8 mouse cellular contexts compared by ENCODE assay signal in the genomic region with DNA sequence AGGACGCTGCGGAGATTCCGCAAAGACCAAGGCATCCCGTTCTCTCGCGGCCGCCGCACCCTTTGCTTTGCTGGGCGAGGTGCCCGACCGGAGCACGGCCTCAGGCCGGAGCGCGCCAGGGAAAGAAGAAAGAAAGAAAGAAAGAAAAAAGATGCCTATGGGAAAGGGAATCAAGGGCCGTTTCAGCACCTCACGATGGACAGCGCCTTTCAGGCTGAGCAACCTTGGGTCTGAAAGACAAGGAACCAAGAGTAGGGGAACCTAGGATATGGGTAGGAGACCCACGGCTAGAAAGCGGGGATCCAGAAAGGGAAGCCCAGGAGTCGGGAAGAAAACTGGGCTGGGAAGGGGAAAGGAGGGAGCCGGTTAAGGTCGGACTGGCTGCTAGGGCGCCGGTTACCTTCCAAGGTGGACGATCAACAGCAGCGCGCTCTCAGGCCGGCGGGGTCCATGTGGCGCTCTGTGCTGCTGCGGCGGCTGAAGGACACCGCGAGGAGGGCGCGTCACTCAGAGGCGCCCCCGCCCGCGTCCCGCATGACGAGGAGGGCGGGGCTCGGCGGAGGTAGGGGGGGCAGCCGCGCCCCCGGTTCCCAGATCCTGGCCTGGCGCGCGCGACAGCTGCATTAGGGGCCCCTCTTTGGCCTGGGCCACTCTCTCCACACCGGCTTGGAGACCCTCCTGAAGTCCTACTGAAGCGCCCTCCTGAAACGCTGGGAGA. TPM values are rescaled to one million over a fixed set of nuclear protein-coding genes. Genes with fewer than 3 reads are reported as not detected.
A peak's percentile ranks its signal among the peaks of the same experiment; 100 is the strongest.
DNase-seq lines count a peak whose midpoint lies in the region; ATAC-seq lines count a peak whose summit lies in the region.

A gene (minus strand): TSS at position 536 of the 718 bp plus-strand sequence.

- WGBS in kidney, embryonic 14.5 days, result under 1% methylated on average over 50 of the region's 56 CpGs
- WGBS in limb, embryonic 15.5 days, result 1% methylated on average over 56 of the region's 56 CpGs
- WGBS in neural tube, embryonic 12.5 days, result under 1% methylated on average over 56 of the region's 56 CpGs

- peaks cover 27% of the 10 kb centered on the region for H3K27me3 ChIP-seq in kidney, embryonic 14.5 days (ENCODE audit: control insufficient read depth, insufficient read depth, low read length)
- H3K27me3 ChIP-seq in limb, embryonic 15.5 days, result peaks cover 45% of the 10 kb centered on the region
- peaks cover 35% of the 10 kb centered on the region for H3K27me3 ChIP-seq in neural tube, embryonic 12.5 days (replicated peaks)

- H3K4me2 ChIP-seq in kidney, embryonic 14.5 days (replicated peaks; ENCODE audit: low read depth, low read length), result peak within 1 kb of the TSS; percentile 67
- H3K4me2 ChIP-seq in limb, embryonic 15.5 days, result peak within 1 kb of the TSS; percentile 57
- peak within 1 kb of the TSS; percentile 73 for H3K4me2 ChIP-seq in neural tube, embryonic 12.5 days (replicated peaks)

- peak within 1 kb of the TSS; percentile 4; the same call in 1 of the 2 replicates for H3K9ac ChIP-seq in kidney, embryonic 14.5 days (ENCODE audit: low read depth, low read length)
- no peak within 1 kb of the TSS for H3K9ac ChIP-seq in limb, embryonic 15.5 days
- peak within 1 kb of the TSS; percentile 57 for H3K9ac ChIP-seq in neural tube, embryonic 12.5 days

- no peaks in the 10 kb centered on the region for H3K9me3 ChIP-seq in kidney, embryonic 14.5 days (ENCODE audit: control insufficient read depth, low read length)
- H3K9me3 ChIP-seq in limb, embryonic 15.5 days, result no peaks in the 10 kb centered on the region
- no peaks in the 10 kb centered on the region for H3K9me3 ChIP-seq in neural tube, embryonic 12.5 days

- DNase-seq in 3T3-L1 (ENCODE audit: low read depth, low spot score), result peak; percentile 60
- peak; percentile 31 for DNase-seq in WW6 (ENCODE audit: low read depth, low spot score)
- peak; percentile 11 for DNase-seq in heart, adult 8-10 months (ENCODE audit: low spot score)
- peak; percentile 63 for DNase-seq in thymus, postnatal 4 days

- ATAC-seq in common myeloid progenitor, adult 5-6 weeks (replicated peaks; ENCODE audit: low read depth, poor library complexity, severe bottlenecking), result peak; percentile 86
- peak; percentile 83 for ATAC-seq in kidney, embryonic 14.5 days (ENCODE audit: low FRiP score, low TSS enrichment)
- no peak for ATAC-seq in limb, embryonic 15.5 days (ENCODE audit: insufficient number of reproducible peaks, low FRiP score, low TSS enrichment, low read depth)
- ATAC-seq in neural tube, embryonic 12.5 days (ENCODE audit: low FRiP score, low read depth), result peak; percentile 90

- H3K27ac ChIP-seq in kidney, embryonic 14.5 days (ENCODE audit: low read depth, low read length), result no peak within 1 kb of the TSS
- no peak within 1 kb of the TSS for H3K27ac ChIP-seq in limb, embryonic 15.5 days
- H3K27ac ChIP-seq in neural tube, embryonic 12.5 days, result no peak within 1 kb of the TSS

- no peaks in the 10 kb centered on the region for H3K36me3 ChIP-seq in kidney, embryonic 14.5 days (ENCODE audit: control insufficient read depth, insufficient read depth, low read length)
- no peaks in the 10 kb centered on the region for H3K36me3 ChIP-seq in limb, embryonic 15.5 days
- H3K36me3 ChIP-seq in neural tube, embryonic 12.5 days, result no peaks in the 10 kb centered on the region

- H3K4me1 ChIP-seq in kidney, embryonic 14.5 days (ENCODE audit: control insufficient read depth, insufficient read depth, low read length), result peaks cover 7% of the 10 kb centered on the region; the same call in 1 of the 2 replicates
- H3K4me1 ChIP-seq in limb, embryonic 15.5 days, result peaks cover 11% of the 10 kb centered on the region
- peaks cover 9% of the 10 kb centered on the region for H3K4me1 ChIP-seq in neural tube, embryonic 12.5 days

- H3K4me3 ChIP-seq in kidney, embryonic 14.5 days (ENCODE audit: low read length), result peak within 1 kb of the TSS; percentile 31
- peak within 1 kb of the TSS; percentile 29 for H3K4me3 ChIP-seq in limb, embryonic 15.5 days
- H3K4me3 ChIP-seq in neural tube, embryonic 12.5 days, result peak within 1 kb of the TSS; percentile 41

RNA-seq across cellular contexts. Expression of the gene that starts here (rescaled TPM):
- 0.27 TPM in 1 of 2 replicates, not detected in the other for total RNA-seq in common myeloid progenitor, adult 5-6 weeks (2017)
- under 1 TPM; 0.22 to 0.24 (median 0.22) TPM for total RNA-seq in heart, adult 8-10 months (2022)
- polyA plus RNA-seq in kidney, embryonic 14.5 days (2014; fragmentation: Nextera tagmentation; extraction: Ambion mirVana), result 0.17 and 0.23 TPM in 2 replicates
- 0.36 and 0.64 TPM in 2 replicates for polyA plus RNA-seq in limb, embryonic 15.5 days (2015; fragmentation: Nextera tagmentation; extraction: Ambion mirVana)
- 37.4 and 41.3 TPM in 2 replicates for polyA plus RNA-seq in neural tube, embryonic 12.5 days (2016; fragmentation: Nextera tagmentation; extraction: Ambion mirVana)

Comparison
In these comparisons a context has a peak if more than half of its experiments do, and no peak if none do; other contexts are left out.
1. RNA of the gene that starts here (polyA plus RNA-seq): 37.4 to 41.3 TPM in neural tube, embryonic 12.5 days; 0.36 to 0.64 TPM in limb, embryonic 15.5 days and 0.17 to 0.23 TPM in kidney, embryonic 14.5 days; every median in the first group is over 10 times any median in the second.
2. Peak in ATAC-seq in common myeloid progenitor, adult 5-6 weeks; RNA of the gene not detected or under 1 TPM.
3. Peak in DNase-seq in heart, adult 8-10 months; RNA of the gene not detected or under 1 TPM.
4. Peak in ATAC-seq, H3K4me3 ChIP-seq, H3K9ac ChIP-seq and H3K4me2 ChIP-seq in kidney, embryonic 14.5 days; RNA of the gene not detected or under 1 TPM.
5. DNase-seq: peak in every context shown above with its lines; median percentile 63 in thymus, postnatal 4 days; 60 in 3T3-L1; 31 in WW6; 11 in heart, adult 8-10 months.
6. Peak in every context shown above with its lines, with median percentiles within 50 percentile points of each other: H3K4me2 ChIP-seq and H3K4me3 ChIP-seq.